20 mouse cellular contexts compared by ENCODE assay signal in the genomic region with DNA sequence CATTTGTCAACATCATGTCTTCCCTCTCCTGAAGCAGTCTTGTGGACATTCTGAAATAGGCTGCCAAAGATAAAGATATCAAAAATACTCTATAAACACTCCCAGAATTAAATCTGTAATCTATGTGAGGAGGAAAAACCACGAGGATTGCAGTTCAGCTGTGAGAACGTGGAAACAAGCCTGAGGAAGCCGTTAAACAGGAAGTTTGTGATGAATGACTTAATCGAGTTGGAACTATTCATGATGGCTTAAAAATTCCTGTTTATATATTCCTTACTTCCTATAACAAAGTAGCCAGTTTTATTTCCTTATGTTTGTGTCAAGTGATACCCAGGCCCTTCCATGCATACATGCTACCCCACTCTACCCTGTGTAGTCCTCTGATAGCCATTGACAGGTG.
"Had no signal": no experiment of that assay in that cellular context is flagged by ENCODE, and none has a peak within 500 bp of the region (broad histone marks: within the 10 kb centered on the region; RNA-seq: fewer than 3 reads in every experiment).

No protein-coding gene starts in this region.

- ATAC-seq: intestine, embryonic 15.5 days; midbrain, embryonic 15.5 days had no signal

- H3K9me3 ChIP-seq: intestine, embryonic 15.5 days; liver, embryonic 15.5 days; midbrain, embryonic 12.5 days; midbrain, embryonic 15.5 days; neural tube, embryonic 12.5 days; neural tube, embryonic 15.5 days; stomach, embryonic 15.5 days had no signal

- H3K27me3 ChIP-seq: intestine, embryonic 15.5 days; liver, embryonic 15.5 days; midbrain, embryonic 12.5 days; midbrain, embryonic 15.5 days; neural tube, embryonic 12.5 days; neural tube, embryonic 15.5 days; stomach, embryonic 15.5 days had no signal

- H3K27ac ChIP-seq: intestine, embryonic 15.5 days; left cerebral cortex, adult 2 months; liver, embryonic 15.5 days; macrophage; midbrain, embryonic 12.5 days; midbrain, embryonic 15.5 days; neural tube, embryonic 12.5 days; neural tube, embryonic 15.5 days; stomach, embryonic 15.5 days had no signal

- H3K36me3 ChIP-seq: intestine, embryonic 15.5 days; liver, embryonic 15.5 days; midbrain, embryonic 12.5 days; midbrain, embryonic 15.5 days; neural tube, embryonic 12.5 days; neural tube, embryonic 15.5 days; stomach, embryonic 15.5 days had no signal

- H3K4me2 ChIP-seq: intestine, embryonic 15.5 days; liver, embryonic 11.5 days; liver, embryonic 15.5 days; midbrain, embryonic 12.5 days; midbrain, embryonic 15.5 days; neural tube, embryonic 12.5 days; neural tube, embryonic 15.5 days; stomach, embryonic 15.5 days had no signal

- DNase-seq: kidney, adult 18-20 months; kidney, adult 9 months; kidney, postnatal 36 days; layer of hippocampus, postnatal 36 days; lung, postnatal 14 days; right cerebral cortex, adult 18-20 months; right cerebral cortex, postnatal 14 days; right cerebral cortex, postnatal 4 days; thymus, adult 18-20 months; thymus, postnatal 36 days had no signal

- H3K4me3 ChIP-seq: intestine, embryonic 15.5 days; left cerebral cortex, adult 2 months; liver, embryonic 15.5 days; midbrain, embryonic 12.5 days; midbrain, embryonic 15.5 days; neural tube, embryonic 12.5 days; neural tube, embryonic 15.5 days; stomach, embryonic 15.5 days had no signal

- H3K9ac ChIP-seq: intestine, embryonic 15.5 days; liver, embryonic 15.5 days; midbrain, embryonic 12.5 days; midbrain, embryonic 15.5 days; neural tube, embryonic 12.5 days; neural tube, embryonic 15.5 days; stomach, embryonic 15.5 days had no signal
